Mouse (Mus musculus): ENCODE data around the gene Zdhhc19.

GRCm38 (mm10) chr16:32523462-32524243 lies 27.6 kb downstream of the Zdhhc19 start:
- TF ChIP-seq CTCF (IDR thresholded peaks at IDR 0.05; ENCODE audit: borderline replicate concordance, insufficient read depth, low read depth, low read length) (no peak), POLR2A (IDR thresholded peaks at IDR 0.05; ENCODE audit: borderline replicate concordance, insufficient read depth, low read length) (no peak)

Measured in cerebellum, adult 2 months (tissue).